Comparison of ENCODE assay signal across 10 mouse cellular contexts in genomic region chr2:150766083-150766862, GRCm38 (mm10). TPM values are rescaled to one million over a fixed set of nuclear protein-coding genes. Genes with fewer than 3 reads are reported as not detected.
A peak's percentile ranks its signal among the peaks of the same experiment; 100 is the strongest.
DNase-seq lines count a peak whose midpoint lies in the region; ATAC-seq and TF ChIP-seq lines count a peak whose summit lies in the region.
"Had no signal": no experiment of that assay in that cellular context is flagged by ENCODE, and none has a peak within 500 bp of the region (broad histone marks: within the 10 kb centered on the region; RNA-seq: fewer than 3 reads in every experiment).

No protein-coding gene starts in this region.

- intact Hi-C loops in heart, adult 2 months (cut with DNase I) = no loop called here

- no peak for ATAC-seq in monocyte, adult 5-6 weeks (replicated peaks; ENCODE audit: insufficient number of reproducible peaks, low FRiP score, low TSS enrichment, poor library complexity, severe bottlenecking)

- H3K4me3 ChIP-seq in heart, adult 2 months = no peak overlapping the region
- no peak overlapping the region for H3K4me3 ChIP-seq in liver, adult 2 months (ENCODE audit: insufficient read depth, low read depth, low read length)

- TF ChIP-seq EP300 in heart, adult 2 months (IDR thresholded peaks at IDR 0.05; ENCODE audit: insufficient read depth, low read depth, low read length) = no peak

- H3K9ac ChIP-seq in heart, adult 2 months (ENCODE audit: low read depth, low read length) = no peak overlapping the region
- no peak overlapping the region for H3K9ac ChIP-seq in liver, adult 2 months (ENCODE audit: low read depth, low read length)
- H3K9ac ChIP-seq: lung, embryonic 14.5 days had no signal

- no peaks in the 10 kb centered on the region for H3K79me2 ChIP-seq in heart, adult 2 months (replicated peaks; ENCODE audit: control insufficient read depth, insufficient read depth, low read length)
- H3K79me2 ChIP-seq in liver, adult 2 months (ENCODE audit: control insufficient read depth, insufficient read depth, low read length) = no peaks in the 10 kb centered on the region

- peak overlapping the region; percentile 61 for H3K27ac ChIP-seq in heart, adult 2 months
- no peak overlapping the region for H3K27ac ChIP-seq in liver, adult 2 months (replicated peaks; ENCODE audit: insufficient read depth, low read depth, low read length)

- no peaks in the 10 kb centered on the region for H3K27me3 ChIP-seq in heart, adult 2 months (ENCODE audit: control insufficient read depth, insufficient read depth, low read length)
- H3K27me3 ChIP-seq in liver, adult 2 months (ENCODE audit: control insufficient read depth, insufficient read depth, low read length) = no peaks in the 10 kb centered on the region

- peaks cover 6% of the 10 kb centered on the region for H3K4me1 ChIP-seq in heart, adult 2 months (ENCODE audit: control insufficient read depth, insufficient read depth, low read length)
- H3K4me1 ChIP-seq in liver, adult 2 months (ENCODE audit: control insufficient read depth, insufficient read depth, low read length) = no peaks in the 10 kb centered on the region

- TF ChIP-seq CTCF in heart, adult 2 months (IDR thresholded peaks at IDR 0.05) = no peak
- TF ChIP-seq CTCF in liver, adult 2 months (IDR thresholded peaks at IDR 0.05; ENCODE audit: low read depth, low read length) = no peak

- 67% methylated on average over 4 of the region's 4 CpGs for WGBS in heart, adult 2 months
- WGBS in liver, adult 2 months = 71% methylated on average over 4 of the region's 4 CpGs

- no peak for TF ChIP-seq POLR2A in heart, adult 2 months (IDR thresholded peaks at IDR 0.05; ENCODE audit: insufficient read depth, low read depth, low read length)
- TF ChIP-seq POLR2A in liver, adult 2 months (IDR thresholded peaks at IDR 0.05; ENCODE audit: extremely low read depth, insufficient read depth, low read length) = no peak

- no peak for DNase-seq in heart, adult 2 months
- no peak for DNase-seq in heart, adult 8-10 months (ENCODE audit: low spot score)
- peak; percentile 10 for DNase-seq in liver, adult 2 months (ENCODE audit: extremely low read depth, low read depth, low spot score)
- DNase-seq in liver = no peak
- peak; percentile 77 to 82 for DNase-seq in kidney, adult 8-10 months
- DNase-seq in lung, postnatal 36 days = peak; percentile 89
- no peak for DNase-seq in right cerebral cortex, adult 18-20 months
- DNase-seq: lung, embryonic 14.5 days; thymus, adult 2 months had no signal

- no peaks in the 10 kb centered on the region; the same call in 1 of the 2 replicates for H3K36me3 ChIP-seq in heart, adult 2 months (ENCODE audit: control insufficient read depth, insufficient read depth, low read length)
- no peaks in the 10 kb centered on the region for H3K36me3 ChIP-seq in liver, adult 2 months (ENCODE audit: control insufficient read depth, insufficient read depth, low read length)

RNA-seq across cellular contexts. Expression of gene Entpd6, which starts 17.4 kb away (rescaled TPM):
- total RNA-seq in heart, adult 2 months (2021) = 10 to 100 TPM; 14.7 to 16.9 TPM
- 24.4 and 34.4 TPM in 2 replicates for polyA plus RNA-seq in heart, adult 2 months (2012; rRNA removed)
- total RNA-seq in heart, adult 8-10 months (2022) = 10 to 100 TPM; 15.1 to 19.9 (median 17.4) TPM
- total RNA-seq in liver, adult 2 months (2014; rRNA removed) = 3.9 and 6.6 TPM in 2 replicates
- polyA plus RNA-seq in liver, adult 2 months (2012; rRNA removed) = 8.4 and 8.9 TPM in 2 replicates
- 9.7 to 23.4 TPM (median 20.9 TPM) in 3 replicates for total RNA-seq in monocyte, adult 5-6 weeks (2017)

RNA-seq across cellular contexts. Expression of gene Pygb, which starts 20.3 kb away (rescaled TPM):
- total RNA-seq in heart, adult 2 months (2021) = 100 to 1,000 TPM; 448 to 514 TPM
- 343 and 518 TPM in 2 replicates for polyA plus RNA-seq in heart, adult 2 months (2012; rRNA removed)
- total RNA-seq in heart, adult 8-10 months (2022) = 100 to 1,000 TPM; 547 to 617 (median 604) TPM
- total RNA-seq in liver, adult 2 months (2014; rRNA removed) = 4.8 and 6.0 TPM in 2 replicates
- polyA plus RNA-seq in liver, adult 2 months (2012; rRNA removed) = 2.5 and 3.3 TPM in 2 replicates
- 25.0 to 54.2 TPM (median 37.5 TPM) in 3 replicates for total RNA-seq in monocyte, adult 5-6 weeks (2017)

Comparison
In these comparisons a context has a peak if more than half of its experiments do, and no peak if none do; other contexts are left out.
1. DNase-seq: peak in liver, adult 2 months (single experiment), kidney, adult 8-10 months (2 of 2) and lung, postnatal 36 days (single experiment); none in heart, adult 2 months (0 of 2), heart, adult 8-10 months (single experiment), liver (single experiment) and right cerebral cortex, adult 18-20 months (single experiment).